Mouse (Mus musculus) gastrocnemius, postnatal 36 days (tissue): ENCODE results near the gene Sag. TPM values are rescaled to one million over a fixed set of nuclear protein-coding genes. Genes with fewer than 3 reads are reported as not detected.
A peak's percentile ranks its signal among the peaks of the same experiment; 100 is the strongest.

ENCODE experiments used
- DNase-seq, 2 experiments: peaks; one replicate each; pipeline ENCODE4 v3.0.0; 2022
- intact Hi-C: fragments of 180-260 bp; cut with DNase I; formaldehyde crosslinking; loops from one replicate; pipeline ENCODE4 v1.15.1; 2025
- long read RNA-seq, 2 experiments: library from polyadenylated mRNA; stranded (forward); transcript quantifications; one replicate each; pipeline ENCODE4 v2.0.0; 2021
- total RNA-seq, 2 experiments: library from RNA; stranded (reverse); gene quantifications; 2 replicates each; pipeline ENCODE4 v1.2.3; 2021

Gene Sag
- total RNA-seq, result under 1 TPM in 1 of 2 experiments, not detected in 1; 0.12 TPM
- long read RNA-seq, experiment 1, result 0 reads
- long read RNA-seq, experiment 2, partial matches to known transcripts, result 0 of 4 reads
- long read RNA-seq, experiment 2, other reads (novel, unspliced or antisense), result 4 of 4 reads

- no peak for DNase-seq
- intact Hi-C loops, result no loop called here
Observed at GRCm38 (mm10) chr1:87803576-87803975, at the start of gene Sag. TSS of gene Sag (plus strand) at chr1:87803680.

- intact Hi-C loops, result loop anchor here (5.0 kb wide), 1 partner anchor 309 kb away; no protein-coding TSS in a partner anchor
- DNase-seq, result peak; percentile 83 to 89
Observed at GRCm38 (mm10) chr1:87755641-87756470, 47.6 kb upstream of the Sag start, which contains the start of gene Atg16l1. TSS of gene Atg16l1 (plus strand) at chr1:87755870.

- intact Hi-C loops, result no loop called here
Observed at GRCm38 (mm10) chr1:87763821-87764220, 39.7 kb upstream of the Sag start.

GRCm38 (mm10) chr1:87765741-87766140 lies 37.7 kb upstream of the Sag start:
- intact Hi-C loops, result loop anchor here (5.0 kb wide), 1 partner anchor 162 kb away; no protein-coding TSS in a partner anchor

More at GRCm38 (mm10) chr1:87763821-87764220, 39.7 kb upstream of the Sag start:
- no peak for DNase-seq

GRCm38 (mm10) chr1:87766233-87766632 lies 37.2 kb upstream of the Sag start:
- DNase-seq, result no peak
- intact Hi-C loops, result loop anchor here (5.0 kb wide), 1 partner anchor 161 kb away; no protein-coding TSS in a partner anchor

More at GRCm38 (mm10) chr1:87765741-87766140, 37.7 kb upstream of the Sag start:
- no peak for DNase-seq

- intact Hi-C loops, result loop anchor here (5.0 kb wide), 1 partner anchor 158 kb away; no protein-coding TSS in a partner anchor
Observed at GRCm38 (mm10) chr1:87769263-87769662, 34.2 kb upstream of the Sag start.

GRCm38 (mm10) chr1:87770486-87770885 lies 33.0 kb upstream of the Sag start:
- intact Hi-C loops, result no loop called here
- DNase-seq, result no peak

More at GRCm38 (mm10) chr1:87769263-87769662, 34.2 kb upstream of the Sag start:
- DNase-seq, result no peak

- intact Hi-C loops, result no loop called here
- no peak for DNase-seq
Observed at GRCm38 (mm10) chr1:87771724-87772123, 31.8 kb upstream of the Sag start.

GRCm38 (mm10) chr1:87773336-87773735 lies 30.1 kb upstream of the Sag start:
- intact Hi-C loops, result no loop called here
- DNase-seq, result no peak

- intact Hi-C loops, result no loop called here
- DNase-seq, result no peak
Observed at GRCm38 (mm10) chr1:87774845-87775244, 28.6 kb upstream of the Sag start.

GRCm38 (mm10) chr1:87779204-87779785 lies 24.2 kb upstream of the Sag start:
- no peak for DNase-seq
- intact Hi-C loops, result no loop called here

GRCm38 (mm10) chr1:87785703-87786102 lies 17.8 kb upstream of the Sag start:
- intact Hi-C loops, result no loop called here
- DNase-seq, result no peak

- intact Hi-C loops, result no loop called here
- DNase-seq, result peak in 1 of 2 experiments; percentile 23
Observed at GRCm38 (mm10) chr1:87786251-87786650, 17.2 kb upstream of the Sag start.

- intact Hi-C loops, result no loop called here
- DNase-seq, result no peak
Observed at GRCm38 (mm10) chr1:87789665-87790064, 13.8 kb upstream of the Sag start.

- intact Hi-C loops, result no loop called here
Observed at GRCm38 (mm10) chr1:87792438-87793137, 10.9 kb upstream of the Sag start.

GRCm38 (mm10) chr1:87793138-87793449 lies 10.4 kb upstream of the Sag start:
- intact Hi-C loops, result no loop called here

More at GRCm38 (mm10) chr1:87792438-87793137, 10.9 kb upstream of the Sag start:
- DNase-seq, result no peak

GRCm38 (mm10) chr1:87797702-87798101 lies 5.8 kb upstream of the Sag start:
- no peak for DNase-seq
- intact Hi-C loops, result loop anchor here (5.0 kb wide), 1 partner anchor 50 kb away; no protein-coding TSS in a partner anchor

More at GRCm38 (mm10) chr1:87793138-87793449, 10.4 kb upstream of the Sag start:
- no peak for DNase-seq

GRCm38 (mm10) chr1:87798306-87798705 lies 5.2 kb upstream of the Sag start:
- no peak for DNase-seq
- intact Hi-C loops, result loop anchor here (5.0 kb wide), 1 partner anchor 49 kb away; no protein-coding TSS in a partner anchor

- no peak for DNase-seq
- intact Hi-C loops, result no loop called here
Observed at GRCm38 (mm10) chr1:87807751-87808150, 4.3 kb downstream of the Sag start.

GRCm38 (mm10) chr1:87811391-87811790 lies 7.9 kb downstream of the Sag start:
- intact Hi-C loops, result no loop called here
- DNase-seq, result no peak
